Comparison of ENCODE assay signal across 16 mouse cellular contexts in genomic region chr6:118724908-118725307, GRCm38 (mm10).
A peak's percentile ranks its signal among the peaks of the same experiment; 100 is the strongest.
DNase-seq lines count a peak whose midpoint lies in the region; ATAC-seq and TF ChIP-seq lines count a peak whose summit lies in the region.
"Had no signal": no experiment of that assay in that cellular context is flagged by ENCODE, and none has a peak within 500 bp of the region (broad histone marks: within the 10 kb centered on the region; RNA-seq: fewer than 3 reads in every experiment).

No protein-coding gene starts in this region.

- no peak for DNase-seq in hindbrain, embryonic 14.5 days (ENCODE audit: low spot score)
- no peak for DNase-seq in hindbrain, embryonic 11.5 days (ENCODE audit: low spot score)
- DNase-seq in cerebellum, adult 9-11 months = peak; percentile 94
- peak; percentile 44 for DNase-seq in retina, postnatal 1 day
- DNase-seq in gastrocnemius, adult 2 months = no peak
- no peak for DNase-seq in layer of hippocampus, adult 9-10 months (ENCODE audit: low spot score)
- DNase-seq: adrenal gland, postnatal 36 days; gastrocnemius, postnatal 14 days; kidney, adult 9 months; lung, adult 2 months; thymus, postnatal 4 days had no signal

- no peak overlapping the region for H3K4me2 ChIP-seq in hindbrain, embryonic 14.5 days (replicated peaks)
- no peak overlapping the region for H3K4me2 ChIP-seq in hindbrain, embryonic 11.5 days (replicated peaks; ENCODE audit: low read depth, low read length)
- H3K4me2 ChIP-seq: liver, embryonic 11.5 days; midbrain, embryonic 12.5 days had no signal

- H3K27ac ChIP-seq in hindbrain, embryonic 14.5 days = 0 out of 2 replicates have a peak overlapping the region, but pooled peaks have one; percentile 3
- H3K27ac ChIP-seq in hindbrain, embryonic 11.5 days (ENCODE audit: low read depth, low read length) = no peak overlapping the region
- no peak overlapping the region for H3K27ac ChIP-seq in gastrocnemius, adult 2 months
- H3K27ac ChIP-seq: limb, embryonic 10.5 days; macrophage; midbrain, embryonic 12.5 days had no signal

- WGBS in hindbrain, embryonic 14.5 days = 44% methylated on average over 4 of the region's 4 CpGs
- 62% methylated on average over 4 of the region's 4 CpGs for WGBS in hindbrain, embryonic 11.5 days

- no peaks in the 10 kb centered on the region for H3K9me3 ChIP-seq in hindbrain, embryonic 14.5 days (ENCODE audit: control insufficient read depth, low read length)
- no peaks in the 10 kb centered on the region for H3K9me3 ChIP-seq in hindbrain, embryonic 11.5 days (ENCODE audit: control insufficient read depth, low read length)
- H3K9me3 ChIP-seq: limb, embryonic 10.5 days; midbrain, embryonic 12.5 days had no signal

- no peak for ATAC-seq in hindbrain, embryonic 14.5 days (ENCODE audit: low FRiP score)
- no peak for ATAC-seq in hindbrain, embryonic 11.5 days (ENCODE audit: low FRiP score)
- peak; percentile 88 for ATAC-seq in cerebellum, adult (ENCODE audit: insufficient number of reproducible peaks, low FRiP score, low TSS enrichment)

- no peaks in the 10 kb centered on the region for H3K27me3 ChIP-seq in hindbrain, embryonic 14.5 days (ENCODE audit: control insufficient read depth, insufficient read depth, low read length)
- H3K27me3 ChIP-seq in hindbrain, embryonic 11.5 days (ENCODE audit: control insufficient read depth, insufficient read depth, low read length) = no peaks in the 10 kb centered on the region
- H3K27me3 ChIP-seq: midbrain, embryonic 12.5 days had no signal

- H3K4me3 ChIP-seq in hindbrain, embryonic 14.5 days (replicated peaks; ENCODE audit: low read length) = no peak overlapping the region
- no peak overlapping the region for H3K4me3 ChIP-seq in hindbrain, embryonic 11.5 days (ENCODE audit: low read depth, low read length)
- no peak overlapping the region for H3K4me3 ChIP-seq in gastrocnemius, adult 2 months
- H3K4me3 ChIP-seq: limb, embryonic 10.5 days; midbrain, embryonic 12.5 days had no signal

- TF ChIP-seq CTCF in gastrocnemius, adult 2 months (IDR thresholded peaks at IDR 0.05) = no peak

- H3K4me1 ChIP-seq in hindbrain, embryonic 14.5 days (replicated peaks; ENCODE audit: control insufficient read depth, insufficient read depth, low read length) = no peaks in the 10 kb centered on the region; the same call in 1 of the 2 replicates
- H3K4me1 ChIP-seq in hindbrain, embryonic 11.5 days (replicated peaks; ENCODE audit: control insufficient read depth, insufficient read depth, low read length) = no peaks in the 10 kb centered on the region
- H3K4me1 ChIP-seq: midbrain, embryonic 12.5 days had no signal

- intact Hi-C loops in gastrocnemius, adult 2 months (cut with DNase I) = no loop called here

- H3K9ac ChIP-seq in hindbrain, embryonic 14.5 days = no peak overlapping the region
- H3K9ac ChIP-seq in hindbrain, embryonic 11.5 days (ENCODE audit: low read depth, low read length) = no peak overlapping the region
- H3K9ac ChIP-seq: midbrain, embryonic 12.5 days had no signal

- H3K36me3 ChIP-seq in hindbrain, embryonic 14.5 days (replicated peaks; ENCODE audit: control insufficient read depth, insufficient read depth) = peaks cover 5% of the 10 kb centered on the region; the same call in 1 of the 2 replicates
- H3K36me3 ChIP-seq in hindbrain, embryonic 11.5 days (ENCODE audit: control insufficient read depth, insufficient read depth, low read length) = no peaks in the 10 kb centered on the region
- H3K36me3 ChIP-seq: midbrain, embryonic 12.5 days had no signal

Comparison
In these comparisons a context has a peak if more than half of its experiments do, and no peak if none do; other contexts are left out.
1. DNase-seq: peak in cerebellum, adult 9-11 months (single experiment) and retina, postnatal 1 day (single experiment); none in hindbrain, embryonic 14.5 days (single experiment), hindbrain, embryonic 11.5 days (single experiment), gastrocnemius, adult 2 months (single experiment) and layer of hippocampus, adult 9-10 months (single experiment).